Mouse (Mus musculus) CH12.LX (cell line): ENCODE data around the gene Extl2.

Experiments
- CTCF ChIP-seq, 2 experiments: IDR thresholded peaks in 1 of 2; conservative IDR thresholded peaks in 1 of 2; 2 replicates each; pipeline ENCODE4 v1.5.1; 2011 to 2012; ENCODE audit warnings: low read depth in 2 of 2, low read length in 2 of 2, improper control_type of control experiment in 1 of 2, inconsistent platforms in 1 of 2, mild to moderate bottlenecking in 1 of 2, moderate library complexity in 1 of 2
- EP300 ChIP-seq: IDR thresholded peaks from 2 replicates; pipeline ENCODE4 v1.6.1; 2011; ENCODE audit warnings: low read length, improper control_type of control experiment
- IRF4 ChIP-seq: IDR thresholded peaks from 2 replicates; pipeline ENCODE4 v1.6.1; 2014; ENCODE audit warnings: low read depth, mild to moderate bottlenecking, inconsistent platforms, low read length, improper control_type of control experiment
- MAX ChIP-seq: IDR thresholded peaks from 2 replicates; pipeline ENCODE4 v1.6.1; 2011; ENCODE audit warnings: low read length, improper control_type of control experiment
- MAZ ChIP-seq: IDR thresholded peaks from 2 replicates; pipeline ENCODE4 v1.6.1; 2012; ENCODE audit warnings: low read depth, mild to moderate bottlenecking, inconsistent platforms, low read length, improper control_type of control experiment, moderate library complexity
- MXI1 ChIP-seq: IDR thresholded peaks from 2 replicates; pipeline ENCODE4 v1.6.1; 2011; ENCODE audit warnings: mild to moderate bottlenecking, low read depth, low read length, improper control_type of control experiment
- PAX5 ChIP-seq: IDR thresholded peaks from 2 replicates; pipeline ENCODE4 v1.6.1; 2012; ENCODE audit warnings: low read length, inconsistent platforms, mixed read lengths
- POLR2A ChIP-seq: IDR thresholded peaks from 2 replicates; pipeline ENCODE4 v1.6.1; 2011; ENCODE audit warnings: low read depth, mild to moderate bottlenecking, improper control_type of control experiment, low read length
- TCF12 ChIP-seq: IDR thresholded peaks from 2 replicates; pipeline ENCODE4 v1.6.1; 2014; ENCODE audit warnings: low read depth, mild to moderate bottlenecking, inconsistent platforms, low read length, improper control_type of control experiment
- USF1 ChIP-seq: IDR thresholded peaks from 2 replicates; pipeline ENCODE4 v1.6.1; 2014; ENCODE audit warnings: low read depth, mild to moderate bottlenecking, inconsistent platforms, low read length, improper control_type of control experiment
- ZC3H11A ChIP-seq: IDR thresholded peaks from 2 replicates; pipeline ENCODE4 v1.6.1; 2012; ENCODE audit warnings: low read depth, mild to moderate bottlenecking, inconsistent platforms, low read length, improper control_type of control experiment
- ZMIZ1 ChIP-seq: IDR thresholded peaks from 2 replicates; pipeline ENCODE4 v1.6.1; 2012; ENCODE audit warnings: low read depth, mild to moderate bottlenecking, inconsistent platforms, low read length, improper control_type of control experiment
- ZNF384 ChIP-seq: IDR thresholded peaks from 2 replicates; pipeline ENCODE4 v1.6.1; 2012; ENCODE audit warnings: low read depth, low read length, improper control_type of control experiment, inconsistent platforms

DNA sequence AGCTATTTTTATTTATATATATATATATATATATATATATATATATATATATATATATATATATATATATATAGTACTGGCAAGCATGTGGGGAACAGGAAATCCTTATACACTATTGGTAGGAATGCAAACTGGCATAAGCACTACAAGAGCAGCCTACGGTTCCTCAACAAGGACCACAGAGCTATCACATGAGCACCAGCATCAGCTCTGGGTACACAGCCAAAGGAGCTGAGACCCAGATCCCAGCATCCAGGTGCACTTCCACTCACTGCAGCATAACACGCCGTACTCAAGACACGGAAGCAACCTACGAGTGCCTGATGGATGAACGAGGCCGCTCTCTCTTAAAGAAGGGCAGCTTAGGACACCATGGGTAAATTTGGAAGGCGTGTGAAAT, 24.0 kb upstream of the Extl2 start:
- no peak for TF ChIP-seq USF1
- no peak for TF ChIP-seq PAX5
- no peak for TF ChIP-seq CTCF (conservative IDR thresholded peaks at IDR 0.05 in 1 of 2, IDR thresholded peaks at IDR 0.05 in 1 of 2; ENCODE audit: low read depth in 2 of 2, low read length in 2 of 2)
- no peak for TF ChIP-seq MXI1
- TF ChIP-seq ZC3H11A, result no peak
- no peak for TF ChIP-seq POLR2A
- no peak for TF ChIP-seq ZNF384
- TF ChIP-seq EP300, result no peak
- TF ChIP-seq MAZ, result no peak
- no peak for TF ChIP-seq MAX
- TF ChIP-seq TCF12, result no peak
- TF ChIP-seq ZMIZ1, result no peak
- no peak for TF ChIP-seq IRF4
